Mouse (Mus musculus) hindbrain, postnatal 0 days (tissue): ENCODE measurements around the gene Alyref. TPM values are rescaled to one million over a fixed set of nuclear protein-coding genes. Genes with fewer than 3 reads are reported as not detected.

Experiments
- ATAC-seq: fragments of 200-750 bp; cut with Nextera tagmentation; 2 replicates; pipeline ENCODE4 v1.8.0; 2017; ENCODE audit warnings: mild to moderate bottlenecking, moderate TSS enrichment, moderate library complexity
- DNase-seq: peaks from one replicate; pipeline ENCODE4 v3.0.0-alpha.2; 2015; ENCODE audit warnings: low spot score
- H3K27ac ChIP-seq: fragments of 300-500 bp; sonication (generic); 2 replicates; pipeline ENCODE4 v1.5.1; 2014; ENCODE audit warnings: mild to moderate bottlenecking
- H3K27me3 ChIP-seq: fragments of 300-500 bp; sonication (generic); 2 replicates; pipeline ENCODE4 v1.6.1; 2014; ENCODE audit warnings: low read length, mixed read lengths; ENCODE audit not compliant: insufficient read depth
- H3K36me3 ChIP-seq: fragments of 300-500 bp; sonication (generic); 2 replicates; pipeline ENCODE4 v1.6.1; 2014; ENCODE audit warnings: low read length, mixed read lengths; ENCODE audit not compliant: insufficient read depth
- H3K4me1 ChIP-seq: fragments of 300-500 bp; sonication (generic); 2 replicates; pipeline ENCODE4 v1.6.1; 2014; ENCODE audit warnings: antibody characterized with exemption, low read length, mixed read lengths; ENCODE audit not compliant: insufficient read depth
- H3K4me2 ChIP-seq: fragments of 300-500 bp; sonication (generic); 2 replicates; pipeline ENCODE4 v1.6.1; 2014; ENCODE audit warnings: low read depth, mild to moderate bottlenecking, low read length, moderate library complexity, mixed read lengths
- H3K4me3 ChIP-seq: fragments of 300-500 bp; sonication (generic); 2 replicates; pipeline ENCODE4 v1.5.1; 2014; ENCODE audit warnings: low read length
- H3K9ac ChIP-seq: fragments of 300-500 bp; sonication (generic); replicated peaks from 2 replicates; pipeline ENCODE4 v1.6.1; 2014; ENCODE audit warnings: mild to moderate bottlenecking, low read length, moderate library complexity, mixed read lengths
- H3K9me3 ChIP-seq: fragments of 300-500 bp; sonication (generic); 2 replicates; pipeline ENCODE4 v1.6.1; 2016; ENCODE audit warnings: low read length, mixed read lengths
- CTCF ChIP-seq: IDR thresholded peaks from 2 replicates; pipeline ENCODE4 v1.5.1; 2016; ENCODE audit warnings: antibody characterized with exemption, control low read depth, low read depth
- WGBS: fragments of 180-500 bp; shearing (Covaris S2); extraction: QIAGEN DNeasy Blood & Tissue Kit; methylation state at CpG from one replicate; pipeline ENCODE4 v1.1.7; 2014; 5-methylcytosine and 5-hydroxymethylcytosine counted together
- polyA plus RNA-seq: library from polyadenylated mRNA; unstranded; fragments of >200 nt; fragmentation: Nextera tagmentation; extraction: Ambion mirVana; gene quantifications from 2 replicates; pipeline ENCODE4 v1.2.1, GENCODE M21; 2015
- total RNA-seq: library from RNA; depleted of rRNA; stranded (reverse); fragments of >200 nt; gene quantifications from 2 replicates; pipeline ENCODE4 v1.2.3, GENCODE M21; 2014

Alyref gene
- total and polyA plus RNA-seq, 2 experiments from 2014 or later: 95.2 to 185 TPM

DNA sequence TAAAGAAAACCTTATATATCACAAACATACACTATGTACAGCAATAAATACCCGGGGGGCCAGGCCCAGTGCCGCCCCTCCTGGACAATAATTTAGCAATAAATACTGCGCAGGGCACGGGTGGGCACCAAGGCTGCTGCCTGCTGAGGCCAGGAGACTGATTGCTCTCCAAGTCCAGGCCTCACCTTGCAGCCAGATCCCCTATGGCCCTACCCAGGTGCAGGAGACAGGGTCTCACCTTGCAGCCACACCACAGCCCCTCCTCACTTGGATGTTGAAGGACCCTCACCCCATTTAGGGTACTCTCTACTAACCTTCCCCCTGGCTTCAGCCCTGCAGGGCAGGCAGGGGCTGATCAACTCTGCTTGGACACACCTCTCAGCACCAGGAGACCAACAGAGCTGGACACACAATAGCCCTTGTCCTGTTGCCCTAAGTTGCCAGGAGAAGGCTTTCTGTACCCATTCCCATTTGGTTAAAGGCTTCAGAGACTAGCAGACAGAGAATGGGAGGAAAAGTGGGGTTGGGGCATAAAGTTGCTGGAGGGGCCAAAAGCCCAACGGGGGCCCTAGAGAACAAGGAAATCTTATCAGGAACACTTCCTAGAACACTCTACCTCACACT is 27.1 kb upstream of the Alyref start, which contains the start of gene Sirt7:
Sirt7 (minus strand) TSS at position 89 of the 624 bp plus-strand sequence.
- H3K9me3 ChIP-seq: no peaks in the 10 kb centered on the region
- peak within 1 kb of the TSS; percentile 78 for H3K9ac ChIP-seq
- no peak for TF ChIP-seq CTCF
- H3K4me1 ChIP-seq: peaks cover 7% of the 10 kb centered on the region
- H3K27ac ChIP-seq: peak within 1 kb of the TSS; percentile 84
- WGBS: 24% methylated on average over 5 of the region's 5 CpGs
- H3K4me2 ChIP-seq: peak within 1 kb of the TSS; percentile 91
- peaks cover 32% of the 10 kb centered on the region; the same call in 1 of the 2 replicates for H3K36me3 ChIP-seq
- H3K27me3 ChIP-seq: no peaks in the 10 kb centered on the region
- ATAC-seq (peak; percentile 48), DNase-seq (no peak)
- peak within 1 kb of the TSS; percentile 89 for H3K4me3 ChIP-seq

DNA sequence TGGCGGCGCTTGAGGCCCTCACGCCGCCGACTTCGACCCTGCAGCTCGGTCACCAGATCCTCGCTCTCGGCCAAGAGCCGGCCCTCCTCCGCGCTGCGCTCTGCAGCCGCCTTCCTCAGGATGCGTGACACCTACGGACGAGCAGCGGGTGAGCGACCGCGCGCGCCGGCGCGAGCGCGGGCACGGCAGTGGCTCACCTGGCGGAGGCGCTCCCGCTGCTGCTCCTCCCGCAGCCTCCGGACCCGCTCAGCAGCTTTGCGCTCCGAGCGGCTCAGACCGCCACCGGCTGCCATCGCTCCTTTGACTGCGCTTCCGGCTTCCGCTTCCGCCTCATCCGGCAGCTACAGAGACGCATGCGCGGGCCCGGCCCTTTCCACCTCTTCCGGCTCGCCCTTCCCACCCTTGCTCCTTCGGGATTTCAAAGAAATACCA is 26.5 kb upstream of the Alyref start:
- ATAC-seq (peak; percentile 79), DNase-seq (peak; percentile 93)
- Histone ChIP-seq H3K4me2 (peak overlapping the region; percentile 91), H3K4me3 (peak overlapping the region; percentile 89), H3K4me1 (peaks cover 5% of the 10 kb centered on the region), H3K27ac (peak overlapping the region; percentile 84), H3K36me3 (peaks cover 38% of the 10 kb centered on the region; the same call in 1 of the 2 replicates), H3K9me3 (no peaks in the 10 kb centered on the region), H3K9ac (peak overlapping the region; percentile 78), H3K27me3 (no peaks in the 10 kb centered on the region)
- WGBS: under 1% methylated on average over 52 of the region's 53 CpGs
- TF ChIP-seq CTCF: no peak

DNA sequence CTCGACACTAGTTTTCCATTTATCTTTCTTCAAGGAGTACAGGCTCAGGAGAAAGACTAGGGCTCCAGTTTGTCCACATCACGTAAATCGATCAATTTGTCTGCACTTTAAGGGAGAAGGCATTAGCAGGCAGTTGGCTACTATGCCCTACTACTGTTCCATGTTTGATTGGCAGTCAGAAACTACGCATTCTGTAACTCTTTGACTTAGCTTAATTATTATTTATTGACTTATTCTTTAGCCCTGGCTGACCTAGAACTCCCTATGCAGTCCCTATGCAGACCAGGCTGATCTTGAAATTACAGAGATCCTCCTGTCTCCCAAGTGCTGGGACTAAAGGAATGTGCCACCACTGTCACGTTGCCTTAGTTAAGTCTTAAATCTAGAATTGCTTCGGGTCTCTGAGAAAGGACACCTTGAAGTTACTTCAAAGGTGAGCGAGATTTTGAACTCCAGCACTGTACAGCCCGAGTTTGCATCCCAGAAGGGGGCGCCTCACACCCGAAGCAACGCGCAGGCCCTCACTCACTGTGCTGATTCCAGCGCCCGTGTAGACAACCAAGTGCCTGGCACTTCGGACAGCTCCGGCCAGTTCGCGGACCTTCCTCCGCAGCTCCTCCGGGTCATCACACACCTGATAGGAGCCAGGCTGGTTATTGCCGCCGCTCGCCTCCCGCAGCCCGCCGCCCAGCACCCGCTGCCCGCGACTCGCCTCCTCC is 26.0 kb upstream of the Alyref start:
- H3K9me3 ChIP-seq: no peaks in the 10 kb centered on the region
- H3K4me1 ChIP-seq: peaks cover 5% of the 10 kb centered on the region
- 14% methylated on average over 27 of the region's 30 CpGs for whole genome bisulfite sequencing
- H3K27ac ChIP-seq: peak overlapping the region; percentile 84
- no peaks in the 10 kb centered on the region for H3K27me3 ChIP-seq
- H3K36me3 ChIP-seq: peaks cover 40% of the 10 kb centered on the region; the same call in 1 of the 2 replicates
- H3K4me3 ChIP-seq: peak overlapping the region; percentile 89
- TF ChIP-seq CTCF: peak; percentile 70
- H3K4me2 ChIP-seq: peak overlapping the region; percentile 91
- DNase-seq: peak; percentile 70
- peak overlapping the region; percentile 78 for H3K9ac ChIP-seq
- peak; percentile 71 for ATAC-seq

DNA sequence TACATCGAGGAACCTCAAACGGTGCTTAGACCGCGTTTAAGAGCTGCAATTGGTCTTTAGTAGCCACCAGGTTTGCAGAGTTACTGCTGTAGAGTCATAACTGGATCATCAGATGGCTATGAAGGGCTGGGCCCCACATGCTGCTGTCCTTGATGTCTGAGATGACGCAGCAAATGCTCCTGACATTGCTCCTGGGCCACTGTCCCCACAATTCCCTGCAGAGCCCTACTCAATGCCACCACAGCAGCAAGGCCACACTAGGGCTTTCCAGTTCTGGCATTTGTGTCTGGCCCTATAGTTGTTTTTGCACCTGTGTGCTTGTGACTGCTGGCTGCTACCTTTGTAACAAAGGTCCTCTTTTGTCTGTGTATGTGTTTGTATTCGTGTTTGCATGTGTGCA is 24.6 kb upstream of the Alyref start:
- no peaks in the 10 kb centered on the region for H3K27me3 ChIP-seq
- peaks cover 48% of the 10 kb centered on the region; the same call in 1 of the 2 replicates for H3K36me3 ChIP-seq
- DNase-seq: no peak
- H3K27ac ChIP-seq: no peak overlapping the region
- no peaks in the 10 kb centered on the region for H3K9me3 ChIP-seq
- no peak overlapping the region for H3K4me3 ChIP-seq
- H3K4me2 ChIP-seq: no peak overlapping the region
- no peak for ATAC-seq
- WGBS: 94% methylated on average over 6 of the region's 6 CpGs
- no peak overlapping the region for H3K9ac ChIP-seq
- no peak for TF ChIP-seq CTCF
- H3K4me1 ChIP-seq: peaks cover 5% of the 10 kb centered on the region

DNA sequence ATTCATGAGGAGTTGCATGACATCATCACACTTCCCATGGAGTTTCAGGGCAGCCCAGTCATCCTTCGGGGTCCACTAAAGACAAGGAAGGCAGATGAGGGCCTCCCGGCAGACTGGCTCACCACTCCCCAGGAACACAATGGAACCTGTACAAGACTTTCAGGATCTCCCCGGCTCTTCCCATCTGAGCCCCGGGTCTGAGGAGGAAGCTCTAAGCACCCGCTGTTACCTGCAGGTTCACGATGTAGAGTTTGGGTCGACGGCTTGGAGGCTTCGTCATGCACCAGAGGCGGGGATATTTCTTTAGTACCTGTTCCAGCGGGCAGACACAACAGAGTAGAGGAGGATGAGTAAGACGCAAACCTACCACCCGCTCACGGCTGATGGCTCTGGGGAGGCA is 22.0 kb upstream of the Alyref start:
- no peak for TF ChIP-seq CTCF
- H3K9me3 ChIP-seq: no peaks in the 10 kb centered on the region
- ATAC-seq (no peak), DNase-seq (no peak)
- WGBS: 92% methylated on average over 14 of the region's 14 CpGs
- no peak overlapping the region for H3K9ac ChIP-seq
- H3K4me3 ChIP-seq: no peak overlapping the region
- H3K27me3 ChIP-seq: no peaks in the 10 kb centered on the region
- H3K36me3 ChIP-seq: peaks cover 43% of the 10 kb centered on the region; the same call in 1 of the 2 replicates
- no peak overlapping the region for H3K4me2 ChIP-seq
- H3K27ac ChIP-seq: no peak overlapping the region
- peaks cover 10% of the 10 kb centered on the region for H3K4me1 ChIP-seq

DNA sequence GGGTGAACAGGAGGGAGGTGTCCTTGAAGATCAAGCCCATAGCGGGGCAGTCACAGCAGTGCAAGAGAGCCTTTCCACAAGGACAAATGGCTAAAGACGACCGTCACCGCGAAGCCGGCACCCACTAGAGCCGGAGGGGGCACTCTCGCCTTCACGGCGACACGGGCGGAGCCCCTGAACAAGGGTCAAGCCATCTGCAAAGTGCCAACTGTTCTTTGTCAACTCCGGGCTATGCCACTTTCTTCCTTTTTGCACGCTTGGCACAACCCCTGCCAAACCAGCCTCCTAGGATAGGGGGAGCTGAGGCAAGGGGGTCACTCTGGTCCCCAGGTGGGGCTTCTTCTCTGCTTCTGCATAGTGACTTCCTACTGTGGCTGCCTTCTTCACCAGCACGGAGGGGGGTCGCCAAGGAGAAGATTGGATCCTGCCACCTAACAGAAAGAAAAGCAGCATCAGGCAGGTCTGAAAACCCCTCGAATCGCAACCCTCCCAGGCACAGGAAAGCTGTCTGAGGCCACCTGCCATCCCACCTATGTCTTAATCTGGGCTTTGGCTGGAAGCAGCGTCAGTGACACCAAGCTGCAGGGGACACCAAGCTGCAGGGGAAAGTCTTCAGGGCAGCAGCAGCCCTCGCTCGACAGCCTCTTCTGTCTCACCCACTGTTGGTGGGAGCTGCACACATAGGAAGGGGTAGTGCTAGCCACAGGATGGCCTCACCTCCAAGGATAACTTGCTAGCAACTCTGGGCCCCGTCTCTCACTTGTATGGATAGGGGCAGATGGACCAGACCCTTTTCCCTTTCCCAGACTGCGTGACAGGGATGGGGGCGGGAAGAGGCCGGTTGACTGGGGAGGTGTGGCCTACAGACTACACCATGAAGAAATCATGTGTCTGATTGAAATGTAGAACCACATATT is 20.7 kb upstream of the Alyref start:
- H3K4me1 ChIP-seq: peaks cover 8% of the 10 kb centered on the region; the same call in 1 of the 2 replicates
- H3K4me3 ChIP-seq: no peak overlapping the region
- H3K9me3 ChIP-seq: no peaks in the 10 kb centered on the region
- 88% methylated on average over 25 of the region's 25 CpGs for WGBS
- ATAC-seq: no peak
- peak overlapping the region; percentile 91; the same call in 1 of the 2 replicates for H3K27ac ChIP-seq
- peaks cover 43% of the 10 kb centered on the region; the same call in 1 of the 2 replicates for H3K36me3 ChIP-seq
- no peak for DNase-seq
- no peak overlapping the region for H3K9ac ChIP-seq
- no peak for TF ChIP-seq CTCF
- H3K27me3 ChIP-seq: no peaks in the 10 kb centered on the region
- no peak overlapping the region for H3K4me2 ChIP-seq
